Mouse (Mus musculus) bone marrow macrophage, adult 2 months (primary cell): ENCODE measurements around the gene Tnfrsf25.

Experiments
- CTCF ChIP-seq: IDR thresholded peaks from 2 replicates; pipeline ENCODE4 v1.5.1; 2012; ENCODE audit warnings: low read depth, mild to moderate bottlenecking, low read length, moderate library complexity
- POLR2A ChIP-seq: IDR thresholded peaks from 2 replicates; pipeline ENCODE4 v1.6.1; 2012; ENCODE audit warnings: mild to moderate bottlenecking, low read depth, low read length, borderline replicate concordance

GRCm38 (mm10) chr4:152070494-152071396, 45.0 kb upstream of the Tnfrsf25 start:
- TF ChIP-seq CTCF (no peak), POLR2A (no peak)
